Mouse (Mus musculus): ENCODE data around the gene Ccn1.

Ccn1 gene

GRCm38 (mm10) chr3:145650298-145651011 lies 674 bp upstream of the Ccn1 start:
- DNase-seq (ENCODE audit: low read depth, low spot score) = no peak

- DNase-seq (ENCODE audit: low read depth, low spot score) = no peak
Observed at GRCm38 (mm10) chr3:145648991-145649851, 560 bp downstream of the Ccn1 start.

- DNase-seq (ENCODE audit: low read depth, low spot score) = no peak
Observed at GRCm38 (mm10) chr3:145648097-145648931, 1.5 kb downstream of the Ccn1 start.

DNA sequence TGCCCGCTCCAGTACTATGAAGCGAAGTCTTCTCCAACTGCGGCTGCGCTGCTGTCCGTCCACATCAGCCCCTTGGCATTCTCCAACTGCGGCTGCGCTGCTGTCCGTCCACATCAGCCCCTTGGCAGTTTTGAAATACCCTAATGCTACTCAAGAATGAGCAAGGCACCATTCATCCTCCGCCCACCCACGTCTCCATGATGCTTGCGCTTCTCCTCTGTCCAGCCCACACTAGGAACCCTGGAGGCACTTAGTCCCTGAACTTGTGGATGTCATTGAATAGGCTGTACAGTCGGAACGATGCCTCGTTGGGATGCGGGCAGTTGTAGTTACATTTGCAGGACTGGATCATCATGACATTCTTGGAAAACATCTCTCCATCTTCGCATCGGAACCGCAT lies 2.4 kb downstream of the Ccn1 start:
- no peak for DNase-seq (ENCODE audit: low read depth, low spot score)

GRCm38 (mm10) chr3:145646666-145647065 lies 3.1 kb downstream of the Ccn1 start:
- DNase-seq (ENCODE audit: low read depth, low spot score) = no peak

- no peak for DNase-seq (ENCODE audit: low read depth, low spot score)
Observed at GRCm38 (mm10) chr3:145646009-145646408, 3.8 kb downstream of the Ccn1 start.

GRCm38 (mm10) chr3:145645463-145645862 lies 4.3 kb downstream of the Ccn1 start:
- DNase-seq (ENCODE audit: low read depth, low spot score) = no peak

DNA sequence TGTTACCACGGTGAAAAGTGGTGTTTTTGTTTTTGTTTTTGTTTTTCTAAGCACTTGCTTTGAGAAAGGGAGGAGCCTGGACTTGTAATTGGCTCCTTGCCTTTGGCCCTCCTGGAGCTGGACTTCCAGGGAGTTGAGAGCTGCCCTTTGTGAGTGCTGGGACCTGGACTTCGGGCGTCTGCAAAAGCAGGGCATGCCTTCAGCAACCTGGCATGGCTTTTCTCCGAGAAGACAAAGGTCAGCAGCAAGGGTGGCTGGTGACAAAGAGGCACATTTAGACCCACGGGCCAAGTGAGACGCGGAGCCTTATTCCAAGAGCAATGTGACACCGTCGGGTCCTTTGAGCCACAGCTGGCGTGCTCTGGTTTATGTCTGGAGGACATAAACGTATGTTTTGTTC lies 6.9 kb downstream of the Ccn1 start:
- DNase-seq (ENCODE audit: low read depth, low spot score) = no peak

DNA sequence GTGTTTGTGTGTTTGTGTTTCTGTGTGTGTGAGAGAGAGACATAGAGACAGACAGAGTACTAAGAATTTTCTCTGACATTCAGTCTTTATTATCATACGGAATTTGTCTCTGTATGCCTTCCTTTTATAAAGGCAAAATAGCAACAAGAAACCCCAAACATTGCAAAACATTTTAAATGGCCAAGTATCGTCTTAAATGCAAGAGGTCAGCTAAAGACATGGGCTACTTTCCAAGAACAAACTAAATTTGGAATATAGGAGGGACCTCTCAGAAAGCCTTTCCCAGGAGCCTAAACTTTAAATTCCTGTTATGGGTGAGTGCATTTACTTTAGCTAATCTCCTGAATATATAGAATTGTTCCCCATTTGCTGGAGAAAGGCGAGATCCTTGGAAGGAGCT lies 7.9 kb downstream of the Ccn1 start:
- no peak for DNase-seq (ENCODE audit: low read depth, low spot score)

DNA sequence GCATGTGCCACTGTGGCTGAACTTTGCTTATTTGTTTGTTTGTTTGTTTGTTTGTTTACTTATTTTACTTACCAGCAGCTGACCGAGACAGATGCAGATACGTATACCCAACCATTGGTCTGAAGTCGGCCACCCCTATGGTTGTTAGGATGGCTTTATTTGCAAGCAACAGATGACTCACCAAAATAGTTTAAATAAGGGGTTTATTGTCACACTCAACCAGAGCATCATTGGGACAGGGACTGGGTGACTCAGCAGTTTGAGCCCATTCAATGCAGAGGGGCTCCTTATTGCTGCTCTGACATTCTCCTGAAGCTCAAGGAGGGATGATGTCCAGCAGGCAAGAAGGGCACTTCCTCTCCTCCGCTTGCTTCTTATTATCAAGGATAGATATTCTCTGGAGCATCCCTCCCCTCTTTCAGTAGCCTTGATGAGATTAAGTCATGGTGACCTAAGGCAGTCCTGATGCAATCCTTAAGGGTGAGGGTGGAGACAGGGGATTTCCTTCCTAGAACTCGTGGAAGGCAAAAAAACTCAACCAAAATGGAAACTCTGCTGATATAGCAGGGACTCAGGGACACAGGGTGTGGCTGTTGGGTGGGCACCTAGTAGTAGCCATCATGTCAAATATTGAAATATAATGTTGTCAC lies 8.6 kb downstream of the Ccn1 start:
- DNase-seq (ENCODE audit: low read depth, low spot score) = no peak

DNA sequence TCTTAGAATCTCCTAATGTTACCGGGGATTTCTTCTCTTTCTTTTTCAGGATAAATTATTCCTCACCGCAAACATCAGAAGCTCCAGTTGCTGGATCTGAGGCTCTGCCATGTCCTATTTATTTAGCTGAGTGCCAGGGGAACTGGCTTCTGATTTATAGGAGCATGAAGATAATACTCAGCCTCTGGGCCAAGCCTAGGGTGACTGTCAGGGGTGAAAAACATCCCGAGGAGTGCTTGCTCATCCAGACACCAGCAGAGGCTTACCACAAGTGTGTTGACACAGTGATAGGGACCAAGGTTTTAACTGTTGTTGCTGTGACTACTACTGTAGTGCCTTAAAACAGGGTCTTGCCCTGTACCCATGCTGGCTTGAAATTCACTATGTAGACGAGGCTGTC lies 9.2 kb downstream of the Ccn1 start:
- no peak for DNase-seq (ENCODE audit: low read depth, low spot score)

GRCm38 (mm10) chr3:145640170-145640569 lies 9.6 kb downstream of the Ccn1 start:
- no peak for DNase-seq (ENCODE audit: low read depth, low spot score)

GRCm38 (mm10) chr3:145634002-145634710 lies 15.6 kb downstream of the Ccn1 start:
- no peak for DNase-seq (ENCODE audit: low read depth, low spot score)

DNA sequence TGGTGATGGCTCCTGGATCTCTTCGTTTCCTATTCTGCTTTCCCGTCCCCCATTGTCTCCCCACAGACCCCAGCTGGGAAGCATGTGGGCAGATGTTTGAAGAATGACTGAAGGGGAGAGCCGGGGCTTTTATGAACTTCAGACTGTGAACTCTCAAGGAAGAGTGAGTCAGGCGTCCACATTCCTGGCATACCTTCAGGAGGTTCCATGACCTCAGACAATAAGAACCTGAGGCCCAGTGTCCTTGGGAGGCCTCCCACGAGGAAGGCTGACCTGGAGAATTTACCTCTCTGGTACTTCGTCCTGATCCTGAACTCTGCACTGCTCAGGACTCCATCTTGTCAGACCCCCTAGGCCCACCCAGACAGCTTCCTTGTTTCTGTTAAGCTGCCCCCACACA lies 16.9 kb downstream of the Ccn1 start:
- DNase-seq (ENCODE audit: low read depth, low spot score) = no peak

GRCm38 (mm10) chr3:145628643-145629042 lies 21.1 kb downstream of the Ccn1 start:
- DNase-seq (ENCODE audit: low read depth, low spot score) = no peak

- DNase-seq (ENCODE audit: low read depth, low spot score) = no peak
Observed at GRCm38 (mm10) chr3:145627830-145628229, 22.0 kb downstream of the Ccn1 start.

- DNase-seq (ENCODE audit: low read depth, low spot score) = no peak
Observed at GRCm38 (mm10) chr3:145626063-145626462, 23.7 kb downstream of the Ccn1 start.

DNA sequence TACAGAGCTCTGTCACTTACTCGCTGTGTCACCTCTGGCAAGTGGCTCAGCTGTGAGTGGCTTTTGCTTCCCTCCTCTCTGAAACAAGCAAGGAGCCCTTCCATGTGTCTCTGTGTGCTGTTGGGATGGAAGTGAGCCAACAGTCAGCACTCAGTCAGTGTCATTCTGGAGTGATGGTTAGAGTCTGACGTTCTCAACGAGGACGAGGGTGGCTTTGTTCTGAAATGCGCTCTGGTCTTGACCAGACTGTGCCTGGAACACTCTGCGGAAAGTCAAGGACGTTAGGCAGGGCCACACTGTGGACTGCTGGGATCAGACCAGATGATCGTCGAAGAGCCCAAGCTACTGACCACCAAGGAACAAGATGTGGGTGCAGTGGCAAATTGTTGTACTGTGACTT lies 24.2 kb downstream of the Ccn1 start:
- no peak for DNase-seq (ENCODE audit: low read depth, low spot score)

- no peak for DNase-seq (ENCODE audit: low read depth, low spot score)
Observed at GRCm38 (mm10) chr3:145624786-145625185, 25.0 kb downstream of the Ccn1 start.

- no peak for DNase-seq (ENCODE audit: low read depth, low spot score)
Observed at GRCm38 (mm10) chr3:145623047-145623446, 26.7 kb downstream of the Ccn1 start.

DNA sequence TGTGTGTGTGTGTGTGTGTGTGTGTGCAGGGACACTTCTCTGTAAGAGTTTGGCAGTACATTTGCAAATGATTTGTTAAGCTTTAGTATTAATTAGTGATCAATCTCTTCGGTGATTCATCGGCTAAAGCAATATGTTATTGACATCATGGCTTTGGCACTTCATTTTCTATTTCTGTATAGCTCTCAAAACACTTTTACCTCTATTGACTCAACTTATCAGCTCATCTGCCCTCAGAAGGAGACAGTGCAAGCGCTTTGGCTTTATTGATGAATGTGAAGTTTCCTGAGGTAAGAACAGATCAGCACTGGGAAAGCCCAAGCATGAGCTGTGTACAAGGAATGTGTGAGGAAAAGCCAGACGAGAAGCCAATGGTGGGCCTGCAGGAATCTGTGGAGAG lies 28.6 kb downstream of the Ccn1 start:
- no peak for DNase-seq (ENCODE audit: low read depth, low spot score)

All from brain, embryonic 18.5 days (tissue).